10 mouse cellular contexts compared by ENCODE assay signal in the genomic region with DNA sequence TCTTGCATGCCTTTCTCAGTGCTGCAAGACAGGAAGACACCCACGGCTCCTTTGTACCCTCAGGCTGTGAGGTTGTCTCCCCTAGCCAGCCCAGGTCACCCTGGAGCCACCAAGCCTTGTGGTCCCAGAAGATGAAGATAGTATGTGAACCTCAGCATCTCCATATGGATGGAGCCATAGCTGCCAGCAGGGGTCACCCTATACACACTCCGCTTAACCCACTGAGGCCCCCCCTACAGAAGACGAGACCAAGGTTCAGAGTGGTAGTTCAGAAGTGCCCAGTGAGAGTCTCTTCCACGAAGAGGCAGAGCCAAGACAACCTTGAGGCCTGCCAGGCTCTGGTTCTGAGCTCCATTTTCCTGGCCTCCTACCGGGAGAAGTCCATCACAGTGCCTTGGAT.
A peak's percentile ranks its signal among the peaks of the same experiment; 100 is the strongest.
DNase-seq lines count a peak whose midpoint lies in the region.
"Had no signal": no experiment of that assay in that cellular context is flagged by ENCODE, and none has a peak within 500 bp of the region (broad histone marks: within the 10 kb centered on the region; RNA-seq: fewer than 3 reads in every experiment).

No protein-coding gene starts in this region.

- peak; percentile 31 for DNase-seq in embryo, embryonic 10 days (ENCODE audit: low spot score)
- DNase-seq in embryo, embryonic 9.5 days (ENCODE audit: extremely low spot score): no peak
- DNase-seq in kidney, postnatal 10 days: peak; percentile 22
- DNase-seq in kidney, adult 11 months: no peak
- DNase-seq in right cerebral cortex, postnatal 4 days: peak; percentile 24
- DNase-seq in right cerebral cortex, adult 18-20 months: no peak
- DNase-seq in thymus, postnatal 14 days: no peak
- DNase-seq in ovary, postnatal 10 days (ENCODE audit: low spot score): no peak
- DNase-seq: adrenal gland, postnatal 36 days; B cell, adult 2 months had no signal

Comparison
In these comparisons a context has a peak if more than half of its experiments do, and no peak if none do; other contexts are left out.
1. DNase-seq: peak in embryo, embryonic 10 days (single experiment), kidney, postnatal 10 days (single experiment) and right cerebral cortex, postnatal 4 days (single experiment); none in embryo, embryonic 9.5 days (single experiment), kidney, adult 11 months (single experiment), right cerebral cortex, adult 18-20 months (single experiment), thymus, postnatal 14 days (single experiment) and ovary, postnatal 10 days (single experiment).